8 mouse cellular contexts compared by ENCODE assay signal in genomic region chr9:64447070-64447469, GRCm38 (mm10).
DNase-seq lines count a peak whose midpoint lies in the region; ATAC-seq and TF ChIP-seq lines count a peak whose summit lies in the region.

No protein-coding gene starts in this region.

- H3K4me2 ChIP-seq in kidney, postnatal 0 days (ENCODE audit: low read length) = no peak overlapping the region
- peak overlapping the region; percentile 20; the same call in 1 of the 2 replicates for H3K4me2 ChIP-seq in forebrain, embryonic 14.5 days (ENCODE audit: low read length)
- peak overlapping the region; percentile 21; the same call in 1 of the 2 replicates for H3K4me2 ChIP-seq in limb, embryonic 13.5 days (replicated peaks)
- H3K4me2 ChIP-seq in midbrain, postnatal 0 days (ENCODE audit: low read depth, low read length, poor library complexity, severe bottlenecking) = no peak overlapping the region

- no peaks in the 10 kb centered on the region for H3K27me3 ChIP-seq in kidney, postnatal 0 days (ENCODE audit: insufficient read depth, low read length)
- H3K27me3 ChIP-seq in forebrain, embryonic 14.5 days (replicated peaks; ENCODE audit: control insufficient read depth, insufficient read depth, low read length) = no peaks in the 10 kb centered on the region
- H3K27me3 ChIP-seq in limb, embryonic 13.5 days = no peaks in the 10 kb centered on the region
- no peaks in the 10 kb centered on the region for H3K27me3 ChIP-seq in midbrain, postnatal 0 days (ENCODE audit: insufficient read depth, low read length)

- no peaks in the 10 kb centered on the region for H3K36me3 ChIP-seq in kidney, postnatal 0 days (ENCODE audit: insufficient read depth, low read length)
- H3K36me3 ChIP-seq in forebrain, embryonic 14.5 days (ENCODE audit: control insufficient read depth, insufficient read depth, low read length) = no peaks in the 10 kb centered on the region
- no peaks in the 10 kb centered on the region for H3K36me3 ChIP-seq in limb, embryonic 13.5 days
- H3K36me3 ChIP-seq in midbrain, postnatal 0 days (ENCODE audit: insufficient read depth, low read length) = no peaks in the 10 kb centered on the region

- peak; percentile 33 for DNase-seq in kidney, postnatal 0 days (ENCODE audit: low spot score)
- no peak for DNase-seq in kidney, adult 9 months
- DNase-seq in forebrain, embryonic 14.5 days (ENCODE audit: low spot score) = peak; percentile 53
- DNase-seq in midbrain, postnatal 0 days (ENCODE audit: low spot score) = no peak
- DNase-seq in gastrocnemius, postnatal 25 days = no peak
- no peak for DNase-seq in adrenal gland, adult 8-10 months
- no peak for DNase-seq in thymus, postnatal 14 days

- H3K27ac ChIP-seq in kidney, postnatal 0 days = 0 out of 2 replicates have a peak overlapping the region, but pooled peaks have one; percentile 13
- H3K27ac ChIP-seq in forebrain, embryonic 14.5 days (ENCODE audit: low read depth, low read length) = peak overlapping the region; percentile 74
- 0 out of 2 replicates have a peak overlapping the region, but pooled peaks have one; percentile 70 for H3K27ac ChIP-seq in limb, embryonic 13.5 days
- peak overlapping the region; percentile 38; the same call in 1 of the 2 replicates for H3K27ac ChIP-seq in midbrain, postnatal 0 days (ENCODE audit: low read depth, low read length)

- TF ChIP-seq CTCF in kidney, postnatal 0 days (IDR thresholded peaks at IDR 0.05; ENCODE audit: low read depth) = no peak
- no peak for TF ChIP-seq CTCF in midbrain, postnatal 0 days (IDR thresholded peaks at IDR 0.05)

- WGBS in kidney, postnatal 0 days = 29% methylated on average over 6 of the region's 6 CpGs
- WGBS in forebrain, embryonic 14.5 days = 19% methylated on average over 6 of the region's 6 CpGs
- WGBS in limb, embryonic 13.5 days = 36% methylated on average over 6 of the region's 6 CpGs
- WGBS in midbrain, postnatal 0 days = 25% methylated on average over 6 of the region's 6 CpGs

- no peak overlapping the region for H3K9ac ChIP-seq in kidney, postnatal 0 days (ENCODE audit: low read depth, low read length)
- H3K9ac ChIP-seq in forebrain, embryonic 14.5 days (ENCODE audit: low read length) = no peak overlapping the region
- H3K9ac ChIP-seq in limb, embryonic 13.5 days = no peak overlapping the region; the same call in 1 of the 2 replicates
- no peak overlapping the region for H3K9ac ChIP-seq in midbrain, postnatal 0 days (replicated peaks; ENCODE audit: low read length, poor library complexity, severe bottlenecking)

- H3K4me3 ChIP-seq in kidney, postnatal 0 days (replicated peaks; ENCODE audit: low read depth, low read length) = no peak overlapping the region
- no peak overlapping the region for H3K4me3 ChIP-seq in forebrain, embryonic 14.5 days (ENCODE audit: low read depth, low read length)
- no peak overlapping the region for H3K4me3 ChIP-seq in limb, embryonic 13.5 days
- no peak overlapping the region for H3K4me3 ChIP-seq in midbrain, postnatal 0 days (ENCODE audit: low read depth, low read length)

- 0 out of 2 replicates have a peak, but pooled peaks cover 10% of the 10 kb centered on the region for H3K4me1 ChIP-seq in kidney, postnatal 0 days (replicated peaks; ENCODE audit: insufficient read depth, low read length)
- peaks cover 24% of the 10 kb centered on the region for H3K4me1 ChIP-seq in forebrain, embryonic 14.5 days (ENCODE audit: control insufficient read depth, insufficient read depth, low read length)
- H3K4me1 ChIP-seq in limb, embryonic 13.5 days = peaks cover 14% of the 10 kb centered on the region
- H3K4me1 ChIP-seq in midbrain, postnatal 0 days (ENCODE audit: insufficient read depth, low read length) = peaks cover 6% of the 10 kb centered on the region; the same call in 1 of the 2 replicates

- ATAC-seq in kidney, postnatal 0 days (replicated peaks; ENCODE audit: low FRiP score, low read depth) = no peak; the same call in 1 of the 2 replicates
- ATAC-seq in forebrain, embryonic 14.5 days = peak; percentile 73
- ATAC-seq in limb, embryonic 13.5 days (ENCODE audit: low FRiP score, low read depth) = peak; percentile 19; the same call in 1 of the 2 replicates
- ATAC-seq in midbrain, postnatal 0 days (ENCODE audit: low FRiP score) = no peak

- H3K9me3 ChIP-seq in kidney, postnatal 0 days (replicated peaks; ENCODE audit: low read length) = no peaks in the 10 kb centered on the region
- no peaks in the 10 kb centered on the region for H3K9me3 ChIP-seq in forebrain, embryonic 14.5 days (replicated peaks; ENCODE audit: control insufficient read depth, low read length)
- no peaks in the 10 kb centered on the region for H3K9me3 ChIP-seq in limb, embryonic 13.5 days
- H3K9me3 ChIP-seq in midbrain, postnatal 0 days (ENCODE audit: low read length) = no peaks in the 10 kb centered on the region

Comparison
In these comparisons a context has a peak if more than half of its experiments do, and no peak if none do; other contexts are left out.
1. DNase-seq: peak in kidney, postnatal 0 days (single experiment) and forebrain, embryonic 14.5 days (single experiment); none in kidney, adult 9 months (single experiment), midbrain, postnatal 0 days (single experiment), gastrocnemius, postnatal 25 days (single experiment), adrenal gland, adult 8-10 months (single experiment) and thymus, postnatal 14 days (single experiment).
2. ATAC-seq: peak in forebrain, embryonic 14.5 days (single experiment) and limb, embryonic 13.5 days (single experiment); none in kidney, postnatal 0 days (single experiment) and midbrain, postnatal 0 days (single experiment).
3. H3K27ac ChIP-seq: peak in every context shown above with its lines; median percentile 74 in forebrain, embryonic 14.5 days; 70 in limb, embryonic 13.5 days; 38 in midbrain, postnatal 0 days; 13 in kidney, postnatal 0 days.
4. H3K4me2 ChIP-seq: peak in forebrain, embryonic 14.5 days (single experiment) and limb, embryonic 13.5 days (single experiment); none in kidney, postnatal 0 days (single experiment) and midbrain, postnatal 0 days (single experiment).